Mouse (Mus musculus): ENCODE measurements around the gene Eno1.

Eno1 gene

DNA sequence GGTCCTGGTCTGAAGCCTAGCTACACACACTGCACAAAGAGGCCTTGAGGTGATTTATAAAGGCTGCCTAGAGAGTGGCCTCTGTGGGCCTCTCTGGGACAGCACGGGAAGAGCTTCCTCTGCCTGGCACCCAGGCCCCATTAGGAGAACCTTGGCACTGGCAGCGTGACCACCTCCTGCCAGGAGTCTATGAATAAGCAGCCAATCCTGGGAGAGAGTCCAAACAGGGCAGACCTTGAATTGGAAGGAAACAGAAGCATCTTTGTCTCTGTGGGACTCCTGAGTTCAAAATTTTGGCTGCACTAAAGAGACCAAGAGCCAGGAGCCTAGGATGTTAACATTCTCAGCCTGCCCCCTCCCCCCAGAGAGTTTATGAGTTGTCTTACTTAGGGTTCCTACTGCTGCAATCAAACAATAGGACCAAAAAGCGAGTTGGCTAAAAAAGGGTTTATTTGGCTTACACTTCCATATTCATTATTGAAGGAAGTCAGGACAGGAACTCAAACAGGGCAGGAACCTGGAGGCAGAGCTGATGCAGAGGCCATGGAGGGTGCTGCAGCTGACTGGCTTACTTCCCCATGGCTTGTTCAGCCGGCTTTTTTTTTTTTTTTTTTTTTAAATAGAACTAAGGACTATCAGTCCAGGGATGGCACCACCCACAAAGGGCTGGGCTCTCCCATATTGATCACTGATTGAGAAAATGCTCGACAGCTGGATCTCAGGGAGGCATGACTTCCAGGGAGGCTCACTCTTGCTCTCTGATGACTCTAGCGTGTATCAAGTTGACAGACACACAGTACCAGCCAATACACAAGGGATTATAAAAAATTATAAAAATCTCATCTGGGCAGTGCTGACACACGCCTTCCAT is 9.5 kb upstream of the Eno1 start:
- peak; percentile 100 for DNase-seq (ENCODE audit: inconsistent ontology term)

DNA sequence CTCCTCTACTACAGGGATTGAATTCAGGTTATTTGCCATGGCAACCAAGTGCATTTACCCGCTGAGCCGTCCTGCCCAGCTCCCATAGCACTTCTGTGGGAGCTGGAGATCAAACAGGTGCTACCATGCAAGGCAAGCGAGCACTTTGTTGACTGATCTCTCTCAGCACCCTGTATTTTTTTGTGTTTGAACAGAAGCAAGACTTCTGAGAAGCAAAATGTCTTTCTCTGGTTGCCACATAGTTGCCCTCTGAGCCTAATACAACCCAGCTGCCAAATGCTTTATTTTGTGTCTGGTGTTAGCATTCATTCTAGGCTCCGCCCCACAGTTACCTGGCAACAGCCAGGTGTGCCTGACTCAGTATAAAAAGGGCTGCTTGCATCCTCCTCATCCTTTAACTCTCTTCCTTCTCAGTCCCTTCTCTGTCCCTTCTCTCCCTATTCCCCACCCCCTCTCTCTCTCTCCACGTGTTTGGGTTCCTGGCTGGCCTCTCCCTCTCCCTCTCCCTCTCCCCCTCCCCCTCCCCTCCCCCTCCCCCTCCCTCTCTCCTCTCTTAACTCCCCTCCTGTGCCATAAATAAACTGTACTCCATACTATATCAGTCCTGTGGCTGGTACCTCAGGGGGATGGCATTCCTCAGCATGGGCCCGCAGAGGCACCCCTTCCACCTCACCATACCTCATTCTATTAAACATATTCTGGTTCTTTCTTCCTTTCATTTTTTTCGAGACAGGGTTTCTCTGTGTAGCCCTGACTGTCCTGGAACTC is 7.8 kb upstream of the Eno1 start:
- no peak for DNase-seq (ENCODE audit: inconsistent ontology term)

DNA sequence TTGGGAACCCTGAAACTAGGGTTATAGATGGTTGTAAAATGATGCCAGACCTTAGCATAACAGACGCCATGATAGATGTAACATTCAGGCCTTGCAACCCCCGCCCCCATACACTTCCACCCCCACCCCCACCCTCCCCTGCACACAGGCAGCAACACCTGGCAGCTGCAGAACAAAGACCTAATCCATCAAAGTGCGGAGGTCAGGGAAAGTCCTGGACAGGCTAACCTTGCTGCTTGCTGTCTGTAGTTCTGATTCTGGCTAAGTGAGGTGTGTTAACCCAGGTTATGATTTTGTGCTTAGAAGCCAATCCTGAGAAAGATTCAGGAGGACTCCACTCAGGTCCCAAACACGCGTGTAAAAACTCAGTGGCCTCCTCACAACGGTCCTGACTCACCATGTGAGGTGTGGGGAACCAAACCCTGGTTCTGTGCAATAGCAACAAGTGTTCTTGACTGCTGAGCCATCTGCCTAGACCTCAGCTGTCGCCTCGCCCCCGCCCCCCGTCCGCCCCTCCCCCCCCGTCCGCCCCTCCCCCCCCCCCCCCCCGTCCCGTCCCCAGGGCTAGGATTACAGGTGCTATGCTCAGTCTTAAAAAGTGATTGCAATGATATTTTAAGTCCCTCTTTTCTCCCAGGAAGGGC is 6.7 kb upstream of the Eno1 start:
- DNase-seq (ENCODE audit: inconsistent ontology term): no peak

DNA sequence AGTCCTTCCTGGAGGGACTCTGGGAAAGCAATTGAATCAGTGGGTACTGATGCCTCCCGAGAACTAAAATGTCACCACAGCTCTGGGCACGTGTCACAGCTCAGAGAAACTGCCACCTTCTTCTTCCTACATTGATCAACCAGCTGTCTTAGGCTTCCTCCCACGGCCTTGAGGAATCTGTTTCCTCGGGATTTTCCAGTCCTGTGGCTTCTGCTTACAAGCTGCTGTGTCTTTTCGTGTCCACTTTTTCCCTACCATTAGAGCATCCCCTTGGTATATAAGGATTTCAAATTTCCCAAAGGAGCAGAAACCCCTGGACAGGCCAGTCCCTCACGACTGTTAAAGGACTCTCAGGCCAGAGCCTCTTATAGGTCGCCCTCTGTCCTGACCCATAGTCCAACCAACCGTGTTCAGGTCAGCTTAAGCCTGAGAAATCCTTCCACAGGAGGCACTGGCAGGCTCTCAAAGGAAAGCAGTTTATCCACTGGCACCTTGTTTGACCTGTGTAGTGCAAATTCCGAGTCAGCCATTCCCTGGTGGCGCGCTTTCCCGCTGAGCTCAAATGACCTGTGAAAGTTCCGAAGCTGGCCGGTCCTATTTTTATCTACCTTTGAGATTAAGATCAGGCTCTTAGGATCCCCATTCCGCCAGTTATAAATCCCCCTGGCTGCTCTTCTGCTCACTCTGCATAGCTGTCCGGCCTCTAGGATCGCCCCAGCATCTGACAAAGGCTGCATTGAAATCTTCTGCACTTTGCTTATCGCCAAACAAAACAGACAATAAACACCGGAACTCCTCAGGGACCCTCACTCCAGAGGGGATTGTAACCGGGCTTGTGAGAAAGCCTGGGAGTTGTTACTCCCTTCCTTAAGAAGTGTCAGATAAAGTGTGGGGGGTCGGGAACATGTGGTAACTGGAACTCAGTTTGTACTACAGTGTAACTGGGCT is 5.8 kb upstream of the Eno1 start:
- DNase-seq (ENCODE audit: inconsistent ontology term): peak; percentile 57

DNA sequence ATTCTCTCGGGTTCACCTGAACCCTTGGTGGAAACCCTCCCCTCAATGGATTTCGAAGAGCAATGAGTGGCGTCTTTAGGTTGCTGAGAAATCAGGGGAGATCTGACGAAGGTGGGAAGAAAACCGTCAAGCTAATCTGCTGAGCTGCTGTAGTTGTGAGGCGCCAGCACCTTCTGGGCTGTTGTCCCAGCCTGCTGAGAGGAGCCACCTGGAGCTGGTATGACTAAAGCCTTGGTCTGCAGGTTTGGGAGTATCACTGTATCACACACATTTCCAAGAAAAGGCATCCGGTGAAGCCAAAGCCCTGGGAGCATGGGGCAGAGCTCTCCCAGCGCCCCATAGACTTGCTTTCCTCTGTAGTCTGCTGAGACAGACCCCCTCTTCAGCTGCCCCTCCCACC is 4.7 kb upstream of the Eno1 start:
- DNase-seq (ENCODE audit: inconsistent ontology term): no peak

DNA sequence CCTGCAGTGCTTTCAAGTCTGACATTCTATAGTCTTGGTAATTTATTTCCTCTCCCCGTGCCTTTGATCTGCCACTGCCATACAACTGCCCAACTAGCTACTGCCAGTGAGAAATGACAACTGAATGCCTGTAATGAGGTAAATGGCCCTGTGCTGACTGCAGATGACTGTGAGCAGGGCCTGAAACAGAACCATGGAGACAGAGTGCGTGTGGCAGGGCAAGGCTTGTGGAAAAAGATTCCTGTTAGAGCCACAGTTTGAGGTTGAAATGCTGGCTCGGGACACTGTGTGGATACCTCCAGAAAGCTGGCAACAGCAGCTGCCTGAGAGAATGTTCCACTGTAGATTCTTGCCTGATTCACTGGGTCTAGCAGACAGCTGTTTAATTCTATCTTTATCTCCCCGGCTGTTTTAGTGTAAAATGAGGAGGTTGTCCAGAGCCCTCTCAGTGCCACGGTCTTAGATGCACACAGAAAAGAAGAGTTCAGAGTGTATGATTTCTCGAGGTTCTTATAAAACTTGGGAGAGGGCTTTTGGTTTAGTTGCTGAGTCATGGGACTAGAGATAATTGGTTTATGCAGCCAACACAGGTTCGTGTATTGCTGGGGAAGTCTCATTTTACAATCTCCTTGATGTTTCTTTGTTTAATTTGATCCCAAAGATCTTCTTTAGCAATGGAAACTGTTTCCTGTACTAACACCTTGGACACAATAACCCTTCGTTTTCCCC is 1.8 kb upstream of the Eno1 start:
- DNase-seq (ENCODE audit: inconsistent ontology term): peak; percentile 83

DNA sequence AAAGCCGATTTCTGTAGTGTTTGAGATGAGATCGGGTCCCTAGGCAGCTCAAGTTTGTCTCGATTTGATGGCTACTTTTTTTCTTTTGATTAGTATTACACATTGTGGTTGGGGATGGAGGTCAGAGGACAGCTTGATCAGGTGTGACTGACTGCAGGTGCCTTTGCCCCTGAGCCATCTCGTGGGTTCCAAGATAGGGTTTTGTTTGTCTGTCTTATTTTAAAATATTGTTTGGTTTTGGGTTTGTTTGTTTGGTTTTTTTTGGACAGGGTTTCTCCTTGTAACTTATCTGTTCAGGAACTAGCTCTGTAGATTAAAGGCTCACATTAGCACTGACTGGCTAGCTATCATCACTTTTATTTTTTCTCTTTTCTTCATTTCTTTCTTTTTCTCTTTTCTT is 936 bp upstream of the Eno1 start:
- no peak for DNase-seq (ENCODE audit: inconsistent ontology term)

DNA sequence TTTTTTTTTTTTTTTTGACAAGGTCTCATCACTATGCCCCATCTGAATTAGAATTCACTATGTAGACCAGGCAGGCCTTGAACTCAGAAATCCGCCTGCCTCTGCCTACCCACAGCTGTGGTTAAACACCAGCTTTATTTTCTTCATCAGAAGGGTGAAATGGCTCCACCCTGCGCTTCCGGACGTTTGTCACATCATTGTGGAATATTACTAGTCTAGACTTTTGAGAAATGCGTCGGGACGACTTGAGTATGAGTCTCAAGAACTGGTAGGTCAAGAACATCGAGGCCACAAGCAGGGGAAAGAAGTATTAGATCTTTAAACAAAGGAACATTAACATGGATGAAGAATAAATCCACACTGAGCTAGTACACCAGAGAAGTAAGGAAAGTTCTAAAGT is 490 bp upstream of the Eno1 start:
- no peak for DNase-seq (ENCODE audit: inconsistent ontology term)

DNA sequence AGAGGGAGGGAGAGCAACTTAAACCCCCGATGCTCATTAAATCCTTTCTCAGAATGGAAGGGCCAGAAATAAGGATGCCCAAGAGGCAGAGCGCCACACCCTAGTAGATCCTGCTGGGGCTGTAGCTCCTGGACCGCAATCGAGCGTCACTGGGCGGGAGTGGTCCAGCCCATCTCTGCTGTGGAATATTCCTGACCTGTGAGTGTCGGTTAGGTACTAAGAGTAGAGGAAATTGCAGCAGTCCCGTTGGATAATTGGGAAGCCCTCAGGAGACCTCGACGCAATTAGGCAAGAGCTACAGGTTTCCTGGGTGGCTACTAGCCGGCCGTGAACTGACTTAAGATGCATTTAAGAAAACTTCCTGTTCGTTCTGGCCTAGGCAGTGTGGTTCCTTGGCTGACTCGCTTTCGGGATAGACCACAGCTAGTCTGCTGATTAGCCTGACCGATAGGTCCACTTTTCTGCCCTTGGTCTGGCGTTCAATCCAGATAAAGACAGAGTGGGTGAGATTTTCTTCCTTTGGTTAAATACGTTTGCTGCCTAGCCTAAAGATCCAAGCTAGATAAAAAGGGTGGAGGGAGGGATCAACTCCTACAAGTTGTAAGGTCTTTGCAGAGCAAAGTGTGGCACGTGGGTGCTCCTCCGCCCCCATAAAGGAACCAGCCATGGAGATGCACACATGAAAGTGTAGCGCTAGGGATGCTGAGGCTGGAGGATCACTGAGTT is 1.3 kb downstream of the Eno1 start:
- DNase-seq (ENCODE audit: inconsistent ontology term): no peak

DNA sequence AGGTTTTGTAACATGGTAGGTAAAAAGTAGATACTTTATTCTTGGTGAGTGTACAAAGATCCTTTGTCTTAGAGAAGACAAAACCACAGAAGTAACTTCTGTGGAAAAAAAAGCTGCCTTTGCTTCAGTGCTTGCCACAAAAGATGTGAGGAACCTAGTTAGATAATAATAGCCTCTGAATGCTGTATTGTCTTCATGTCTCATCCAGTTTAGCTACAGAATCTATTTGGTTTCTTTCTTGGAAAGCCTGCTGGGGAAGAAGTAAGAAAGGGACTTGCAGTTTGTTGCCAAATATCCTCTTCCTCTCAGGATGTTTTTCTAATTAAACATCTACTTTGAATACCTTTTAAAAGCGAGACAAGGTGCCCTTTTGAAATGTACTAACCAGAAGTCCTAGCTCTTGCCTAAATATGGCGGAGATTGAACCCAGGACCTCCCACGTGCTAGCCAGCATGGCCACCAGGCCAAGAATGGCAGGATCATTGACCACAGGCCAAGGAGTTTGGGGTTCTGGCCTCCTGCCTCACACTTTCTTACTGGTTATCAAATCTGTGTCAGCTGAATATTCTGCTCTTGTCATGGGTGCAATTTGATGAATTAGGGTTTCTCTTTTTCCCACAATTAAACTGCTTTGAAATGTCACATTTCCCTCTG is 2.0 kb downstream of the Eno1 start:
- no peak for DNase-seq (ENCODE audit: inconsistent ontology term)

DNA sequence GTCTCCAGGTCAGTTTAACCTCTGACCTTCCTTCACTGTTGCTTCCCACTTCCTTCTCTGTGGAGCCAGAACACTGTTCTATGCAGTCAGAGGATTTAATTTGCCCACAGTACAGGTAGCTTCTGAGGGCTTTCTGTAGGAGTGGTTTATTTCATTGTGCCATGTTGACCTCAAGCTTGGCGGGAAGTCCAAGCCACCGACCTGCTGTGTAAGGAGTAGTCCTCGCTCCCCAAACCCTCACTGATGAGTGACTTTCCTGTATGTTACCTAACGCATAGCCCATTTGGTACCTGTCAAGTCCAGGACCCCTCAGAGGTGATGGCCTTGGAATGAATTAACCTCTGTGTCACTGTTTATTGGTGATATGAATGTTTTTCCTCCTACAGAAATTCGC is 2.6 kb downstream of the Eno1 start:
- no peak for DNase-seq (ENCODE audit: inconsistent ontology term)

DNA sequence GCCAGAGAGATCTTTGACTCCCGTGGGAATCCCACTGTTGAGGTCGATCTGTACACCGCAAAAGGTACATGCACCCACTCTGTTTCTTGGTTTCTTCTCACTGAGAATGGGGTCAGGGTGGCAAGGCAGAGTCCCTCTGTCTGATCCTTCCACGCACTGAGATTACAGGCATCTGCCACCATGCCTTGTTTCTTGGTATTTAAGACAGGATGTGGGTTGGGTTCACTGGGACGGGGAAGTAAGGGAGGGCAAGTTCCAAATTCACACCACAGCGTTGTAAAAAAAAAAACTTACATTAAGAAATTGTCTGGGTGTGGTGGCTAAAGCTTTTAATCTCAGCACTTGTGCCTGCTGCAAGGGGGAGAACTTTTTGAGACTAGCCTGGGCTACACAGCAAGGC is 3.0 kb downstream of the Eno1 start:
- no peak for DNase-seq (ENCODE audit: inconsistent ontology term)

DNA sequence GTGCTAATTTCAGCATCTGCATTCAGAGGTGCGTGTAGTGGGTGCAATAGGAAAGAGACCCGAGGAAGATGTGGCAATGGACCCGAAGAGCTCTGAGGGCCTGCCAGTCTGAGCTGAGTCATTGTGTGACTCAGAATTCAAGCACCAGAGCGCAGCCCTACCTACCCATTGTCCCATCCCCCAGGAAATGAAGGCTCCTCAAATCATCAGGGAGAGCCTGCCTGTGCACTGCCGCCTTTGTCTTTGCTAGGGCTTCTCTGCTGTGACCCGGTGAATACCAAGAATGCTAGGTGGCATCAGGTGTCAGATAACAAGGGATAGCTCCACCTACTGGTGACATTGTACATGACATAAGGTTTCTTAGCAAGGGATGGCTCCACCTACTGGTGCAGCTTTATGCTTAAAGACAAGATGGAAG is 3.4 kb downstream of the Eno1 start:
- DNase-seq (ENCODE audit: inconsistent ontology term): peak; percentile 90

DNA sequence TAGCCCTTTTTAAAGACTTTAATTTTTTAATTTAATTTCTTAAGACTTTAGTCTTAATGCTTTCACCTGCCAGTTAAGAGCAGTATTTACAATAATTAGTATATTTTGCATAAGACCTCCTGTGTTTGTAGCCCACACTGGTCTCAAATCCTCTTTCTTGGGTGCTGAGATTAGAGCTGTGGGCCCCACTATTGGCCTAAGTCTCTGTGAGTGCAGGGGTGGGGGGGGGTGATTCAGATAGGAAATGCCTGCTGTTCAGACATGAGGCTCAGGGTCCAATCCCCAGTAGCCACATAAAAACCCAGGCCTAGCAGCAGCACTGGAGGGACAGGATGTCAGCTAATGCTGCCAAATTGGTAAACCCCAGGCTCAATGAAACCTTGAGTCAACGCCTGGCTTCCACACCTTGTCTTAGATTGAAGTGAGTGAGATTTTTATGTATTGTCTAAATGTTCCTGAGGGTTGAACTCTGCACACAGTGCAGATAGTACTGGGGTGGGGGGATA is 3.9 kb downstream of the Eno1 start:
- DNase-seq (ENCODE audit: inconsistent ontology term): peak; percentile 66

DNA sequence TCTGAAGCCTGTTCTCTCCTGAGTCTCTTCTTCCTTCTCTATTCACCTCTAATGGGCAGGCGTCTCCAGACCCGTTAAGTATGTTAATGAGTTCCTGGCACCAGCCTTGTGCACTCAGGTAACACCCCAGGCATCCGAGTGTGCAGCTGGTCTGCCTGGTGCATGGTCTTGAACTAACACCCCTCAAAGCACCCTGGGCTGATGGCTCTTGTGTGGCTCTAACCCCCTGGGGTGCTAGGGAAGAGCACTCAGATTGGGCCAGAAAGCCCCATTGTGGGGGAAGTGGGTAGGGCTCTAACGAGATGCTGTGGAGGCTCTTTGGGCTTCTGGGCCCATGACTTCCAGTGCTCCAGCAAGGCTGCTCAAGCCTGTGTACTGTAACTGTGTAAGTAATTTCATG is 5.2 kb downstream of the Eno1 start:
- no peak for DNase-seq (ENCODE audit: inconsistent ontology term)

DNA sequence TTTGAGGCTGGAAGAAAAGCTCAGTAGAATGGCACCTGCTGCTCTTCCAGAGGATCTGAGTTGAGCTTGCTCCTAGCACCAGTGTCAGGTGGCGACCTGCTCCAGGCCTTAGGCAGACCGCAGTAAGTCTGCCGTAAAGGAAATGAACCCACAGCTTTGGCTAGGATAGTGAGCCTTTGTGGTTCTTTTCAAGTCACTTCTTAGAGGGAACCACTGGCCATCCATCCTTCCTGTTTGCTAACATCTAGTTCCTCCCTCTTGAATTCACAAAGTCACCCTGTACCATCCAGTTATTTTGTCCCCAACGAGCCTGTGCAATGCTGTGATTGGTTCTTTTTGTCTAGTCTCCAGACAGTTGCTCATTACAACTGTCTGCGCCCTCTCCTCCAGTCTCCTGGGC is 6.2 kb downstream of the Eno1 start:
- DNase-seq (ENCODE audit: inconsistent ontology term): peak; percentile 37

DNA sequence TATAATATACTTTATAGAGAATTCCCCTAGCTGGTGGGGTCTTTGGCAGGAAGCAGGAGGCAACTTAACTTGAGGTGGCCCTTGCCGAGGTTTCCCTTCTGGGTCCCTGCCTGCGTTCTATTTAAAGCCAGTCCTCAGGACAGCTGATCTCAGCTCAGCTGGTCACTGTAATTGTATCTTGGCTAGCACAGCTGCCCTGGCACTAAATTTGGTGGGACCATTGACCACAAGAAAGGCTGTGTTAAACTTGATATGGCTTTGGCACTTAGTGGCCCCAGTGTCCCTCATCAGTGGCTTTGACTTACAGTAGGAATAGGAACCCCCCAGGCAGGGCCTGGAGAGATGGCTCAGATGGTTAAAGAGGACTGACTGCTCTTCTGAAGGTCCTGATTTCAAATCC is 9.4 kb downstream of the Eno1 start:
- peak; percentile 52 for DNase-seq (ENCODE audit: inconsistent ontology term)

DNA sequence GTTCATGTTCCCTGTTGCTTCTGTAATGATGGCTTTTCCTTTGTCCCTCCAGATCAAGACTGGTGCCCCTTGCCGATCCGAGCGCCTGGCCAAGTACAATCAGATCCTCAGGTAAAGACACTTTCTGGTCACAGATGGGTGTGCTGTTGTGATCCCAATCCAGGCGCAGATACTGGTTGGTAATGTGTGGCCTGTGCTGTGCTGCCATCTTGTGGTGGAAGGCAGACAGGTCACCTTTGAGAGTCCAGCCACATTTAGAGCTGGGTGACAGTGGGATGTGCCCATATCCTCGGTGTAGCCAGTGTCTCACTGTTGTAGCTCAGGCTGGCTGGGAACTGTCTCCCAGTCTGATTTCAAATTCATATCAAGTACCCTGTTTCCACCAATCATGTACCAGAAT is 11.5 kb downstream of the Eno1 start:
- peak; percentile 60 for DNase-seq (ENCODE audit: inconsistent ontology term)

DNA sequence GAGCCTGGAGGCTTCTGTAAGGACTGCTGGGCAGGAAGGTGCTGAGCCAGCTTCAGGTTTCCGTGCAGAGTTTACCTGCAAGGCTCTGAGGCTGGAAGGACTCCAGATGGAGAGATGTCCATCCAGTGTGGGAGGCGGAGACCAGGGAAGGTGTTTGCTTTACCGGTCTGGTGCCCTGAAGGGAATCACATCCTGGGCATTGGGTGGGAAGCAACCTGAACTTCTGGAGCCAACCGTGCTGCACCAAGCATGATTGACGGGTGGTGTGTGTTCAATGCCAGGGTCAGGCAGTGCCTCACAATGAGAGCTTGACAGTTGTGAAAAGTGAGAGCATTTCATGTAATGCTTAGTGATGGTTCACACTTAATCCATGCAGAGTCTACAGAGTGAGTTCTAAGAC is 12.4 kb downstream of the Eno1 start:
- no peak for DNase-seq (ENCODE audit: inconsistent ontology term)
